Mouse (Mus musculus): ENCODE measurements around the gene Xkr7. TPM values are rescaled to one million over a fixed set of nuclear protein-coding genes. Genes with fewer than 3 reads are reported as not detected.

Xkr7 gene
- polyA plus RNA-seq, 1 experiment from 2014 or later = 0.45 TPM

GRCm38 (mm10) chr2:153047828-153048465 lies 16.3 kb downstream of the Xkr7 start:
- H3K27me3 ChIP-seq (ENCODE audit: control insufficient read depth, insufficient read depth, low read length) = peaks cover 8% of the 10 kb centered on the region
- H3K4me2 ChIP-seq (replicated peaks; ENCODE audit: low read depth, low read length) = no peak overlapping the region
- no peaks in the 10 kb centered on the region for H3K36me3 ChIP-seq (ENCODE audit: control insufficient read depth, insufficient read depth, low read length)
- 0 out of 2 replicates have a peak, but pooled peaks cover 3% of the 10 kb centered on the region for H3K4me1 ChIP-seq (replicated peaks; ENCODE audit: control insufficient read depth, insufficient read depth, low read length)
- no peaks in the 10 kb centered on the region for H3K9me3 ChIP-seq (ENCODE audit: control insufficient read depth, low read length)
- no peak for ATAC-seq (ENCODE audit: low FRiP score)
- 48% methylated on average over 17 of the region's 17 CpGs for WGBS
- no peak overlapping the region for H3K9ac ChIP-seq (ENCODE audit: low read depth, low read length)
- H3K4me3 ChIP-seq (ENCODE audit: low read depth, low read length) = no peak overlapping the region
- no peak overlapping the region for H3K27ac ChIP-seq (ENCODE audit: low read depth, low read length)
- DNase-seq (ENCODE audit: low spot score) = peak; percentile 75

GRCm38 (mm10) chr2:153049288-153049996 lies 17.8 kb downstream of the Xkr7 start:
- Histone ChIP-seq H3K4me3 (ENCODE audit: low read depth, low read length) (no peak overlapping the region), H3K27ac (ENCODE audit: low read depth, low read length) (no peak overlapping the region), H3K9ac (ENCODE audit: low read depth, low read length) (no peak overlapping the region; the same call in 1 of the 2 replicates), H3K4me1 (replicated peaks; ENCODE audit: control insufficient read depth, insufficient read depth, low read length) (0 out of 2 replicates have a peak, but pooled peaks cover 3% of the 10 kb centered on the region), H3K9me3 (ENCODE audit: control insufficient read depth, low read length) (no peaks in the 10 kb centered on the region), H3K4me2 (replicated peaks; ENCODE audit: low read depth, low read length) (no peak overlapping the region), H3K36me3 (ENCODE audit: control insufficient read depth, insufficient read depth, low read length) (no peaks in the 10 kb centered on the region), H3K27me3 (ENCODE audit: control insufficient read depth, insufficient read depth, low read length) (peaks cover 9% of the 10 kb centered on the region)
- ATAC-seq (ENCODE audit: low FRiP score) = no peak; the same call in 1 of the 2 replicates
- WGBS = 51% methylated on average over 9 of the region's 9 CpGs
- no peak for DNase-seq (ENCODE audit: low spot score)

GRCm38 (mm10) chr2:153049997-153050358 lies 18.3 kb downstream of the Xkr7 start:
- no peak overlapping the region for H3K4me3 ChIP-seq (ENCODE audit: low read depth, low read length)
- WGBS = 93% methylated on average over 4 of the region's 4 CpGs
- no peak for DNase-seq (ENCODE audit: low spot score)
- H3K9ac ChIP-seq (ENCODE audit: low read depth, low read length) = no peak overlapping the region
- no peaks in the 10 kb centered on the region for H3K9me3 ChIP-seq (ENCODE audit: control insufficient read depth, low read length)
- no peak overlapping the region for H3K27ac ChIP-seq (ENCODE audit: low read depth, low read length)
- peaks cover 9% of the 10 kb centered on the region for H3K27me3 ChIP-seq (ENCODE audit: control insufficient read depth, insufficient read depth, low read length)
- H3K36me3 ChIP-seq (ENCODE audit: control insufficient read depth, insufficient read depth, low read length) = no peaks in the 10 kb centered on the region
- ATAC-seq (ENCODE audit: low FRiP score) = no peak
- H3K4me1 ChIP-seq (replicated peaks; ENCODE audit: control insufficient read depth, insufficient read depth, low read length) = 0 out of 2 replicates have a peak, but pooled peaks cover 3% of the 10 kb centered on the region
- no peak overlapping the region for H3K4me2 ChIP-seq (replicated peaks; ENCODE audit: low read depth, low read length)

GRCm38 (mm10) chr2:153051095-153051494 lies 19.4 kb downstream of the Xkr7 start:
- WGBS = 76% methylated on average over 6 of the region's 6 CpGs
- DNase-seq (ENCODE audit: low spot score) = no peak
- H3K9me3 ChIP-seq (ENCODE audit: control insufficient read depth, low read length) = no peaks in the 10 kb centered on the region
- H3K27ac ChIP-seq (ENCODE audit: low read depth, low read length) = no peak overlapping the region
- no peak overlapping the region for H3K9ac ChIP-seq (ENCODE audit: low read depth, low read length)
- no peak overlapping the region for H3K4me3 ChIP-seq (ENCODE audit: low read depth, low read length)
- H3K27me3 ChIP-seq (ENCODE audit: control insufficient read depth, insufficient read depth, low read length) = peaks cover 9% of the 10 kb centered on the region
- no peaks in the 10 kb centered on the region for H3K36me3 ChIP-seq (ENCODE audit: control insufficient read depth, insufficient read depth, low read length)
- no peak for ATAC-seq (ENCODE audit: low FRiP score)
- H3K4me2 ChIP-seq (replicated peaks; ENCODE audit: low read depth, low read length) = no peak overlapping the region
- 0 out of 2 replicates have a peak, but pooled peaks cover 2% of the 10 kb centered on the region for H3K4me1 ChIP-seq (replicated peaks; ENCODE audit: control insufficient read depth, insufficient read depth, low read length)

- H3K4me2 ChIP-seq (replicated peaks; ENCODE audit: low read depth, low read length) = no peak overlapping the region
- DNase-seq (ENCODE audit: low spot score) (no peak), ATAC-seq (ENCODE audit: low FRiP score) (no peak)
- no peak overlapping the region for H3K9ac ChIP-seq (ENCODE audit: low read depth, low read length)
- H3K27me3 ChIP-seq (ENCODE audit: control insufficient read depth, insufficient read depth, low read length) = peaks cover 9% of the 10 kb centered on the region
- no peak overlapping the region for H3K27ac ChIP-seq (ENCODE audit: low read depth, low read length)
- H3K4me3 ChIP-seq (ENCODE audit: low read depth, low read length) = no peak overlapping the region
- no peaks in the 10 kb centered on the region for H3K36me3 ChIP-seq (ENCODE audit: control insufficient read depth, insufficient read depth, low read length)
- no peaks in the 10 kb centered on the region for H3K9me3 ChIP-seq (ENCODE audit: control insufficient read depth, low read length)
- no peaks in the 10 kb centered on the region for H3K4me1 ChIP-seq (replicated peaks; ENCODE audit: control insufficient read depth, insufficient read depth, low read length)
- WGBS = 80% methylated on average over 9 of the region's 9 CpGs
Observed at GRCm38 (mm10) chr2:153051537-153051936, 19.9 kb downstream of the Xkr7 start.

GRCm38 (mm10) chr2:153052700-153053351 lies 21.2 kb downstream of the Xkr7 start:
- Histone ChIP-seq H3K36me3 (ENCODE audit: control insufficient read depth, insufficient read depth, low read length) (no peaks in the 10 kb centered on the region), H3K4me1 (replicated peaks; ENCODE audit: control insufficient read depth, insufficient read depth, low read length) (no peaks in the 10 kb centered on the region), H3K9ac (ENCODE audit: low read depth, low read length) (no peak overlapping the region), H3K4me3 (ENCODE audit: low read depth, low read length) (no peak overlapping the region), H3K27ac (ENCODE audit: low read depth, low read length) (no peak overlapping the region), H3K4me2 (replicated peaks; ENCODE audit: low read depth, low read length) (no peak overlapping the region), H3K9me3 (ENCODE audit: control insufficient read depth, low read length) (no peaks in the 10 kb centered on the region), H3K27me3 (ENCODE audit: control insufficient read depth, insufficient read depth, low read length) (peaks cover 9% of the 10 kb centered on the region)
- DNase-seq (ENCODE audit: low spot score) (no peak), ATAC-seq (ENCODE audit: low FRiP score) (no peak)
- WGBS = 12% methylated on average over 26 of the region's 30 CpGs

GRCm38 (mm10) chr2:153053896-153054295 lies 22.2 kb downstream of the Xkr7 start:
- 88% methylated on average over 8 of the region's 8 CpGs for WGBS
- ATAC-seq (ENCODE audit: low FRiP score) = no peak
- DNase-seq (ENCODE audit: low spot score) = no peak
- Histone ChIP-seq H3K9ac (ENCODE audit: low read depth, low read length) (no peak overlapping the region), H3K27ac (ENCODE audit: low read depth, low read length) (no peak overlapping the region), H3K27me3 (ENCODE audit: control insufficient read depth, insufficient read depth, low read length) (peaks cover 9% of the 10 kb centered on the region), H3K36me3 (ENCODE audit: control insufficient read depth, insufficient read depth, low read length) (no peaks in the 10 kb centered on the region), H3K4me3 (ENCODE audit: low read depth, low read length) (no peak overlapping the region), H3K9me3 (ENCODE audit: control insufficient read depth, low read length) (no peaks in the 10 kb centered on the region), H3K4me1 (replicated peaks; ENCODE audit: control insufficient read depth, insufficient read depth, low read length) (no peaks in the 10 kb centered on the region), H3K4me2 (replicated peaks; ENCODE audit: low read depth, low read length) (no peak overlapping the region)

- WGBS = 68% methylated on average over 6 of the region's 6 CpGs
- H3K4me1 ChIP-seq (replicated peaks; ENCODE audit: control insufficient read depth, insufficient read depth, low read length) = no peaks in the 10 kb centered on the region
- H3K27ac ChIP-seq (ENCODE audit: low read depth, low read length) = no peak overlapping the region
- peaks cover 8% of the 10 kb centered on the region for H3K27me3 ChIP-seq (ENCODE audit: control insufficient read depth, insufficient read depth, low read length)
- no peak overlapping the region for H3K9ac ChIP-seq (ENCODE audit: low read depth, low read length)
- no peak overlapping the region for H3K4me3 ChIP-seq (ENCODE audit: low read depth, low read length)
- H3K36me3 ChIP-seq (ENCODE audit: control insufficient read depth, insufficient read depth, low read length) = no peaks in the 10 kb centered on the region
- DNase-seq (ENCODE audit: low spot score) (no peak), ATAC-seq (ENCODE audit: low FRiP score) (no peak)
- H3K9me3 ChIP-seq (ENCODE audit: control insufficient read depth, low read length) = no peaks in the 10 kb centered on the region
- no peak overlapping the region for H3K4me2 ChIP-seq (replicated peaks; ENCODE audit: low read depth, low read length)
Observed at GRCm38 (mm10) chr2:153055270-153055920, 23.7 kb downstream of the Xkr7 start.
